Mouse (Mus musculus): ENCODE measurements around the gene Shld2. TPM values are rescaled to one million over a fixed set of nuclear protein-coding genes. Genes with fewer than 3 reads are reported as not detected.

Gene Shld2
- 7.6 and 8.3 TPM in 2 replicates for polyA plus RNA-seq (2015; fragmentation: Nextera tagmentation; extraction: Ambion mirVana)

GRCm38 (mm10) chr14:34310234-34310965 lies at the start of gene Shld2, which contains the start of gene Glud1:
Gene Shld2 (minus strand): TSS chr14:34310493.
Gene Glud1 (plus strand): TSS chr14:34310727.
- H3K36me3 ChIP-seq (ENCODE audit: control insufficient read depth, insufficient read depth): no peaks in the 10 kb centered on the region
- under 1% methylated on average over 82 of the region's 100 CpGs for WGBS (ENCODE audit: insufficient replicate concordance)
- H3K27me3 ChIP-seq (ENCODE audit: control insufficient read depth, insufficient read depth, low read depth, low read length): no peaks in the 10 kb centered on the region
- H3K9me3 ChIP-seq (replicated peaks; ENCODE audit: control insufficient read depth, low read length): no peaks in the 10 kb centered on the region
- peak within 1 kb of the TSS; percentile 96 for H3K4me2 ChIP-seq (ENCODE audit: low read depth, low read length)
- peak within 1 kb of the TSS; percentile 79 for H3K27ac ChIP-seq (ENCODE audit: low read length)
- peaks cover 13% of the 10 kb centered on the region for H3K4me1 ChIP-seq (ENCODE audit: control insufficient read depth, low read depth, low read length)
- ATAC-seq (ENCODE audit: low read depth): peak; percentile 92
- peak within 1 kb of the TSS; percentile 78 for H3K9ac ChIP-seq (ENCODE audit: low read depth, low read length)
- H3K4me3 ChIP-seq (ENCODE audit: low read depth, low read length): peak within 1 kb of the TSS; percentile 82

DNA sequence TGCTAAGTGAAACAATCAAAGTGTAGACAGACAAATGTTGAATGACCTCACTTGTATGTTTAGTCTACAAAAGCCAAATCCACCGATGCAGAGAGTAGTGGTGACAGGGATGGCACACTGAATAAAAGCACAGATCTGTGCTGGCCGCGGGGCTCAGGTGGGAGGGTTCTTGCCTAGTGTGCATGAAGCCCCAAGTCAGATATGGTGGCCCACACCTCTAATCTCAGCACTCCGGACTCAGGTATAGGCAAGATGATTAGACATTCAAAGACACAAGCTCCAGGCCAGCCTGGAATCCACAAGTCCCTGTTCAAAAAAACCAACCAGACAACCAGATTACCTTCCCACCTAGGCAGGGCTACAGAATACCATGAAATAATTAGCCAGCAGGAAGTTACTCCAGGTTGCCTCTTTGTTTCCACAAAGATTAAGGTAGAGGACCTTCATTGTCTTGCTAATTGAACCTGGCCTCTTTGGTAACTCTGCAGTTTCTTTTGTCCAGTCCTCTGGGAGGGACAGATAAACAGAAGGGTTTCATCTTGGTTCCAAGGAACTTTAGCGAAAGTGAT lies 49.5 kb upstream of the Shld2 start:
- no peaks in the 10 kb centered on the region for H3K9me3 ChIP-seq (replicated peaks; ENCODE audit: control insufficient read depth, low read length)
- H3K4me3 ChIP-seq (ENCODE audit: low read depth, low read length): no peak overlapping the region
- ATAC-seq (ENCODE audit: low read depth): no peak
- WGBS (ENCODE audit: insufficient replicate concordance): 45% methylated on average over 5 of the region's 5 CpGs
- H3K27me3 ChIP-seq (ENCODE audit: control insufficient read depth, insufficient read depth, low read depth, low read length): no peaks in the 10 kb centered on the region
- H3K36me3 ChIP-seq (ENCODE audit: control insufficient read depth, insufficient read depth): no peaks in the 10 kb centered on the region
- H3K27ac ChIP-seq (ENCODE audit: low read length): no peak overlapping the region; the same call in 1 of the 2 replicates
- H3K9ac ChIP-seq (ENCODE audit: low read depth, low read length): no peak overlapping the region
- H3K4me1 ChIP-seq (ENCODE audit: control insufficient read depth, low read depth, low read length): no peaks in the 10 kb centered on the region; the same call in 1 of the 2 replicates
- no peak overlapping the region for H3K4me2 ChIP-seq (ENCODE audit: low read depth, low read length)

DNA sequence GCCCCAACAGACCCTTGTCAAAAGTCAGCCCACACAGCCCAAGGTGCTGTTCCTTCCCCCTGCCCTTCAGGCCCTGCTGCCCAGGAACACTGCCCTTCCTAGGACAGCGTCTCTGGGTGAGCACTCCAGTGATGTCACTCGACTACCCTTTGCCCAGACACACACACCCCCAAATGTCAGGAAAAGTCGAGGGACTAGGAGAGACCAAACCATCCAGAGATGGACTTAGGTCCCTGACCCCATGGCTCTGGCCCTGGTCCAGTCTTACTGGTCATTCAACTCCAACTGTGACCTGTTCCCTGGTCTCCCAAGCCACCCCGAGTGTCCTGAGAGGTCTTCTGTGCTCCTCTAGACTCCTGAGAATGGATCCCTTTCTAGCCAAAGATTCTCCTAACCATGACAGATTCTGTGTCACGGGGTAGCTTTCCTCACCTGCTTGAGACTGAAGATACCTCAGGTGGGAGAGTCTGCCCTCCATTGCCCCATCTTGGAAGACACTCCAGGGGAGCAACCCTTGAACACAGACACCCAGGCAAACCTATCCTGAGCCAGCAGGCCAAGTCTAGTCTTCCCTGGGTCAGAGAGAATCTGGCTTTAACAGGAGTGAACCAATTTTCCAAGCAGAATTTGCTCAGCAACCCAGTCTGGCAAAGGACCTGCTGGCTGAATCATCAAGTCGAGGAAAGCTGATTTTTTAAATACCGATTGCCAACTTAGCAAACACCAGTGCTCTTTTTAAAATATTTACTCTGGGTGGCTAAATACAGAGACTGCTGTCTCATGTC lies 47.6 kb upstream of the Shld2 start:
- H3K9me3 ChIP-seq (replicated peaks; ENCODE audit: control insufficient read depth, low read length): no peaks in the 10 kb centered on the region
- H3K27me3 ChIP-seq (ENCODE audit: control insufficient read depth, insufficient read depth, low read depth, low read length): no peaks in the 10 kb centered on the region
- H3K36me3 ChIP-seq (ENCODE audit: control insufficient read depth, insufficient read depth): no peaks in the 10 kb centered on the region
- no peak overlapping the region for H3K4me2 ChIP-seq (ENCODE audit: low read depth, low read length)
- H3K4me3 ChIP-seq (ENCODE audit: low read depth, low read length): no peak overlapping the region
- WGBS (ENCODE audit: insufficient replicate concordance): 46% methylated on average over 7 of the region's 7 CpGs
- H3K9ac ChIP-seq (ENCODE audit: low read depth, low read length): no peak overlapping the region
- ATAC-seq (ENCODE audit: low read depth): peak; percentile 89
- H3K4me1 ChIP-seq (ENCODE audit: control insufficient read depth, low read depth, low read length): no peaks in the 10 kb centered on the region; the same call in 1 of the 2 replicates
- peak overlapping the region; percentile 64 for H3K27ac ChIP-seq (ENCODE audit: low read length)

DNA sequence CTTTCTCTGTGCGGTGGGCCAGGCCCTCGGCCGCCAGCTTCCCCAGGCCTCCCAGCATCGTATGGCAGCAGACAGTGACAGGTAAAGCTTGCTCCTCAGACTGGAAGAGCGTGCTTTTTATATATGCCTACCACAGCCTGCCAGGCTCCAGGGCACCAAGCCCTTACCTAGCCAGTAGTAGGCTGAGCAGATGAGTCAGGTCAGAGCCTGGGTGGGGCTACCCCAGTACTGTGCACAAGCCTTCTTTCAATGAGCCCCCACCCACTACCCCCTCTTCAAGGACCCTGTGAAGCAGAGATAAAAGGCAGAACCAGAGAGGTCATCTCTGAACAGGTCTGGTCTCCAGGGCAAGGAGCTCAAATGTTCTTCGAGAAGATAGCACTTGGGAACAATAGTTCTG lies 45.0 kb upstream of the Shld2 start, which contains the start of gene Fam25c:
Gene Fam25c (minus strand): TSS at position 133 of the 400 bp plus-strand sequence.
- no peaks in the 10 kb centered on the region for H3K9me3 ChIP-seq (replicated peaks; ENCODE audit: control insufficient read depth, low read length)
- H3K4me1 ChIP-seq (ENCODE audit: control insufficient read depth, low read depth, low read length): no peaks in the 10 kb centered on the region; the same call in none of the 2 replicates
- H3K4me3 ChIP-seq (ENCODE audit: low read depth, low read length): no peak within 1 kb of the TSS
- ATAC-seq (ENCODE audit: low read depth): no peak
- no peak within 1 kb of the TSS for H3K27ac ChIP-seq (ENCODE audit: low read length)
- 49% methylated on average over 6 of the region's 6 CpGs for WGBS (ENCODE audit: insufficient replicate concordance)
- H3K27me3 ChIP-seq (ENCODE audit: control insufficient read depth, insufficient read depth, low read depth, low read length): no peaks in the 10 kb centered on the region
- no peak within 1 kb of the TSS for H3K9ac ChIP-seq (ENCODE audit: low read depth, low read length)
- no peak within 1 kb of the TSS for H3K4me2 ChIP-seq (ENCODE audit: low read depth, low read length)
- H3K36me3 ChIP-seq (ENCODE audit: control insufficient read depth, insufficient read depth): no peaks in the 10 kb centered on the region

DNA sequence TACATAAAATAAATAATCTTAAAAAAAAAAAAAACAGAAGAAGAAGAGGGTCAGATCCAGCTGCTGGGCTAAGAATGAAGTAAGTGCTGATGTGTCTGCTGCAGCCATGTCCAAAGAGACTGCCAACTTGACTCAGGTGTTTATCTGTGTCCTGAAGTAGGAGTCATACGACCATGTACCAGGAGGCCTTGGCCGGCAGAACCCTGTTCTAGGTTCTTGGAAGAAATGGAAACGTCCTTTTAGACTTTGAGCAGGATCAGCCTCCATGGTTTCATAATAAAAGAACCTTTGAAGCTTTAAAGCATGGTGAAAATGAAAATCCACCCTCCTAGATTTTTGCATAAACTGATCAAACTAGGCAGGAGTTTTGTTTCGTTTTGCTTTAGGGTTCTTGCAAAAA lies 44.2 kb upstream of the Shld2 start:
- Histone ChIP-seq H3K9ac (ENCODE audit: low read depth, low read length) (no peak overlapping the region), H3K4me2 (ENCODE audit: low read depth, low read length) (no peak overlapping the region), H3K4me3 (ENCODE audit: low read depth, low read length) (no peak overlapping the region), H3K4me1 (ENCODE audit: control insufficient read depth, low read depth, low read length) (no peaks in the 10 kb centered on the region; the same call in none of the 2 replicates), H3K27me3 (ENCODE audit: control insufficient read depth, insufficient read depth, low read depth, low read length) (no peaks in the 10 kb centered on the region), H3K27ac (ENCODE audit: low read length) (no peak overlapping the region), H3K36me3 (ENCODE audit: control insufficient read depth, insufficient read depth) (no peaks in the 10 kb centered on the region), H3K9me3 (replicated peaks; ENCODE audit: control insufficient read depth, low read length) (no peaks in the 10 kb centered on the region)
- WGBS (ENCODE audit: insufficient replicate concordance): 51% methylated on average over 4 of the region's 4 CpGs
- ATAC-seq (ENCODE audit: low read depth): no peak

- WGBS (ENCODE audit: insufficient replicate concordance): 64% methylated on average over 3 of the region's 3 CpGs
- H3K4me1 ChIP-seq (ENCODE audit: control insufficient read depth, low read depth, low read length): peaks cover 3% of the 10 kb centered on the region
- H3K27me3 ChIP-seq (ENCODE audit: control insufficient read depth, insufficient read depth, low read depth, low read length): no peaks in the 10 kb centered on the region
- no peak overlapping the region for H3K27ac ChIP-seq (ENCODE audit: low read length)
- H3K9me3 ChIP-seq (replicated peaks; ENCODE audit: control insufficient read depth, low read length): no peaks in the 10 kb centered on the region
- no peak overlapping the region for H3K4me3 ChIP-seq (ENCODE audit: low read depth, low read length)
- H3K9ac ChIP-seq (ENCODE audit: low read depth, low read length): no peak overlapping the region
- H3K36me3 ChIP-seq (ENCODE audit: control insufficient read depth, insufficient read depth): no peaks in the 10 kb centered on the region
- H3K4me2 ChIP-seq (ENCODE audit: low read depth, low read length): no peak overlapping the region
- ATAC-seq (ENCODE audit: low read depth): no peak
Observed at GRCm38 (mm10) chr14:34353326-34353725, 43.0 kb upstream of the Shld2 start.

DNA sequence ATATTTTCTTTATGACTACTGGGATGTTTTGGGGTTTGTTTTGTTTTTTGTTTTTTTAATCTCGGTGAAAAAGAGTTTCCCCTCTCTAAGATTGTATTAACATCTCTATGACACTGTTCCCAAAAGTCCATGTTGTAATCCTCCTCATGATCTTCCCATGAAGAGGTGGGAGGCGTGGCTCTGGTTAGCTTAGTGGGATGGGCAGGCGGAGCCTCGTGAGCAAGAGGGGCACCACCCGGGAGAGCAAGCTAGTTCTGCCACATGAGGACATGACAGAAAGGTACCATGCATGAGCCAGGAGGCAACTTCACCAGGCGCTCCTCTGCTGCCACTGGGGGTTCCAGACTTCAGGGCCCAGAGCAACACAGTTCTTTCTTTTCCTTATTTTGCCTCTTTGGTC lies 42.2 kb upstream of the Shld2 start:
- Histone ChIP-seq H3K36me3 (ENCODE audit: control insufficient read depth, insufficient read depth) (no peaks in the 10 kb centered on the region), H3K9me3 (replicated peaks; ENCODE audit: control insufficient read depth, low read length) (no peaks in the 10 kb centered on the region), H3K4me1 (ENCODE audit: control insufficient read depth, low read depth, low read length) (peaks cover 3% of the 10 kb centered on the region), H3K27ac (ENCODE audit: low read length) (no peak overlapping the region), H3K4me2 (ENCODE audit: low read depth, low read length) (no peak overlapping the region), H3K9ac (ENCODE audit: low read depth, low read length) (no peak overlapping the region), H3K4me3 (ENCODE audit: low read depth, low read length) (no peak overlapping the region), H3K27me3 (ENCODE audit: control insufficient read depth, insufficient read depth, low read depth, low read length) (no peaks in the 10 kb centered on the region)
- 45% methylated on average over 6 of the region's 6 CpGs for WGBS (ENCODE audit: insufficient replicate concordance)
- ATAC-seq (ENCODE audit: low read depth): no peak

DNA sequence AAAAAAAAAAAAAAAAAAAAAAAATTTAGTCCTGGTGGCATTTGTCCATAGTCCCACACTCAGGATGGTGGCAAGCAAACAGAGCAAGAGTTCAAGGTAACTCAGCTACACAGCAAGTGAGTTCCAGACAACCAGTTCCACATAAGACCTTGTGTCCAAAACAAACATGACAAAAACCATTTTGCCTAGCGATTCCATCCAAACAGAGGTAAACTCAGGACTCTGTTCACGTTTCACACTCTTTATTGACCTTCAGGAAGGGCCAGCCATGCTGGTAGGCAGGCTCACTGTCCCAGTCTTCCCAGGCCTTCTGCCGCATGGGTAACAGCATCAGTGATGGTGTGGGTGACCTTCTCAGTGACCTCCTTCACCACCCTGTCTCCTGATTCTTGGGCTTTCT lies 41.4 kb upstream of the Shld2 start:
- Histone ChIP-seq H3K27ac (ENCODE audit: low read length) (peak overlapping the region; percentile 72), H3K9me3 (replicated peaks; ENCODE audit: control insufficient read depth, low read length) (no peaks in the 10 kb centered on the region), H3K9ac (ENCODE audit: low read depth, low read length) (no peak overlapping the region), H3K4me3 (ENCODE audit: low read depth, low read length) (no peak overlapping the region), H3K27me3 (ENCODE audit: control insufficient read depth, insufficient read depth, low read depth, low read length) (no peaks in the 10 kb centered on the region), H3K36me3 (ENCODE audit: control insufficient read depth, insufficient read depth) (no peaks in the 10 kb centered on the region), H3K4me2 (ENCODE audit: low read depth, low read length) (no peak overlapping the region), H3K4me1 (ENCODE audit: control insufficient read depth, low read depth, low read length) (peaks cover 3% of the 10 kb centered on the region)
- 54% methylated on average over 3 of the region's 3 CpGs for WGBS (ENCODE audit: insufficient replicate concordance)
- ATAC-seq (ENCODE audit: low read depth): peak; percentile 63

All from liver, embryonic 16.5 days (tissue).